11 mouse cellular contexts compared by ENCODE assay signal in genomic region chr7:133487887-133488630, GRCm38 (mm10).
A peak's percentile ranks its signal among the peaks of the same experiment; 100 is the strongest.
DNase-seq lines count a peak whose midpoint lies in the region; ATAC-seq lines count a peak whose summit lies in the region.
"Had no signal": no experiment of that assay in that cellular context is flagged by ENCODE, and none has a peak within 500 bp of the region (broad histone marks: within the 10 kb centered on the region; RNA-seq: fewer than 3 reads in every experiment).

No protein-coding gene starts in this region.

- no peaks in the 10 kb centered on the region for H3K9me3 ChIP-seq in kidney, embryonic 15.5 days (replicated peaks)
- H3K9me3 ChIP-seq in lung, embryonic 16.5 days (ENCODE audit: control insufficient read depth, low read length) = no peaks in the 10 kb centered on the region

- 51% methylated on average over 7 of the region's 7 CpGs for WGBS in kidney, embryonic 15.5 days
- WGBS in lung, embryonic 16.5 days = 34% methylated on average over 7 of the region's 7 CpGs

- H3K4me1 ChIP-seq in kidney, embryonic 15.5 days = peaks cover 14% of the 10 kb centered on the region
- H3K4me1 ChIP-seq in lung, embryonic 16.5 days (replicated peaks; ENCODE audit: control insufficient read depth, insufficient read depth, low read length) = peaks cover 3% of the 10 kb centered on the region; the same call in 1 of the 2 replicates

- H3K4me3 ChIP-seq in kidney, embryonic 15.5 days (replicated peaks) = no peak overlapping the region
- H3K4me3 ChIP-seq in lung, embryonic 16.5 days (ENCODE audit: low read length) = no peak overlapping the region
- H3K4me3 ChIP-seq: layer of hippocampus, adult 2 months had no signal

- ATAC-seq in kidney, embryonic 15.5 days (replicated peaks; ENCODE audit: low FRiP score) = no peak
- peak; percentile 73 for ATAC-seq in lung, embryonic 16.5 days (ENCODE audit: low read depth)
- no peak for ATAC-seq in activated CD4-positive, CD25-positive, alpha-beta regulatory T cell, adult 4 months
- ATAC-seq in erythroid progenitor cell, adult 5-6 weeks (replicated peaks; ENCODE audit: low FRiP score, poor library complexity, severe bottlenecking) = no peak

- no peaks in the 10 kb centered on the region for H3K27me3 ChIP-seq in kidney, embryonic 15.5 days
- no peaks in the 10 kb centered on the region for H3K27me3 ChIP-seq in lung, embryonic 16.5 days (ENCODE audit: control insufficient read depth, insufficient read depth, low read depth, low read length)

- H3K27ac ChIP-seq in kidney, embryonic 15.5 days = peak overlapping the region; percentile 54; the same call in 1 of the 2 replicates
- H3K27ac ChIP-seq in lung, embryonic 16.5 days (ENCODE audit: low read length) = no peak overlapping the region
- H3K27ac ChIP-seq: layer of hippocampus, adult 2 months had no signal

- peak; percentile 23 to 26 for DNase-seq in adrenal gland, adult (ENCODE audit: inconsistent age in 2 of 2, low spot score in 1 of 2)
- no peak for DNase-seq in adrenal gland, postnatal 4 days (ENCODE audit: low spot score in 2 of 2)
- DNase-seq in kidney, adult 11 months = no peak
- DNase-seq in embryo, embryonic 11 days = peak; percentile 56
- DNase-seq: thymus, postnatal 4 days had no signal

- no peak overlapping the region for H3K4me2 ChIP-seq in kidney, embryonic 15.5 days
- no peak overlapping the region for H3K4me2 ChIP-seq in lung, embryonic 16.5 days (ENCODE audit: low read depth, low read length)

- H3K36me3 ChIP-seq in kidney, embryonic 15.5 days = no peaks in the 10 kb centered on the region
- H3K36me3 ChIP-seq in lung, embryonic 16.5 days (ENCODE audit: control insufficient read depth, insufficient read depth, low read length) = no peaks in the 10 kb centered on the region
- H3K36me3 ChIP-seq: G1E had no signal

- no peak overlapping the region for H3K9ac ChIP-seq in kidney, embryonic 15.5 days
- no peak overlapping the region for H3K9ac ChIP-seq in lung, embryonic 16.5 days (ENCODE audit: low read length)

Comparison
In these comparisons a context has a peak if more than half of its experiments do, and no peak if none do; other contexts are left out.
1. DNase-seq: peak in adrenal gland, adult (2 of 2) and embryo, embryonic 11 days (single experiment); none in adrenal gland, postnatal 4 days (0 of 2) and kidney, adult 11 months (single experiment).